Mouse (Mus musculus): ENCODE data around the gene Ranbp6. TPM values are rescaled to one million over a fixed set of nuclear protein-coding genes. Genes with fewer than 3 reads are reported as not detected.

Gene Ranbp6
- total and polyA plus RNA-seq, 2 experiments from 2014 or later, result 39.4 to 47.2 TPM

DNA sequence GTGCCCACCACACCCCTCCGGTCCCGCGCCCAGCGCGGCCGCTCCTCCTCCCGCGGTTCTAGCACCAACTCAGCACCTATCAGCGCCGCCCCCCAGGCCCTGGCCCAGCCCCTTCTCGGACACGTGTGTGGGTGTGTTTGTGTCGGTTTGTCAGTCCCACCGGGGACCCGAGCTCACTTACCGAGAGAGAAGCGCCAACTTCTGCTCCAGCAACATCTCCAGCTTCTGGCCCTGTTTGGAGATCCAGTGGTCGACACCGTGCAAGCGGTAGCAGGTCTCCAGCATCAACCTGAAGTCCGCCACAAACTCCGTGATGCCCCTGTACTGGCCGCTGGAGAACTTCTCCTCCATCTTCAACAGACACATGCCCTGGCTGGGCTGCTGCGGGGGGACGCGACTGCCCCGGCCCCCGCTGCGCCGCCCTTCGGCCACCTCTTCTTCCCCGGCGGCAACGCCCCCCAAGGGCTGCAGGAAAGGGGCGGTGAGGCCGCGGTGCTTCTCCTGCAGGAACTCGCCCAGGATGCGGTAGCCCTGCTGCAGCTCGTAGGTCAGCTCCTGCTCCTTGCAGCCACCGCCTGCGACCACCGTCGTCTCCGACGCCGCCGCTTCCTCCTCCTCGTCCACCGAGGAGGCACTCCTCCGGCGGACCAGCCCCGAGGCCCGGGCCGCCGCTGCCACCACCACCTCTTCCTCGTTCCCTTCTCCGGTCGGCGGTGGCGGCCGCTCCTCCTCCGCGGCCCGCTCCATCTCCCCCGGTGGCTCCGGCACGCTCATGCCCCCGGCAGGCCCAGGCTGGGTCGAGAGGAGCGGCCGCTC is 7.5 kb downstream of the Ranbp6 start:
- peak overlapping the region; percentile 90 for H3K4me2 ChIP-seq (ENCODE audit: low read depth, low read length, poor library complexity, severe bottlenecking)
- WGBS, result 1% methylated on average over 70 of the region's 72 CpGs

GRCm38 (mm10) chr19:29803946-29804345 is 8.8 kb downstream of the Ranbp6 start:
- Histone ChIP-seq H3K27me3 (ENCODE audit: insufficient read depth, low read length) (no peaks in the 10 kb centered on the region), H3K9me3 (ENCODE audit: low read length) (no peaks in the 10 kb centered on the region), H3K36me3 (ENCODE audit: insufficient read depth, low read length) (no peaks in the 10 kb centered on the region; the same call in 1 of the 2 replicates), H3K27ac (ENCODE audit: low read depth, low read length) (no peak overlapping the region), H3K4me2 (ENCODE audit: low read depth, low read length, poor library complexity, severe bottlenecking) (peak overlapping the region; percentile 90), H3K4me1 (ENCODE audit: insufficient read depth, low read length) (0 out of 2 replicates have a peak, but pooled peaks cover 4% of the 10 kb centered on the region), H3K9ac (replicated peaks; ENCODE audit: low read length, poor library complexity, severe bottlenecking) (peak overlapping the region; percentile 29; the same call in 1 of the 2 replicates), H3K4me3 (ENCODE audit: low read depth, low read length) (peak overlapping the region; percentile 91)
- DNase-seq (ENCODE audit: low spot score), result no peak
- TF ChIP-seq CTCF (IDR thresholded peaks at IDR 0.05), result no peak
- ATAC-seq (ENCODE audit: low FRiP score), result no peak
- WGBS, result 33% methylated on average over 3 of the region's 3 CpGs

More for the DNA sequence above, 7.5 kb downstream of the Ranbp6 start:
- peak overlapping the region; percentile 95 for H3K27ac ChIP-seq (ENCODE audit: low read depth, low read length)
- no peak for TF ChIP-seq CTCF (IDR thresholded peaks at IDR 0.05)
- H3K36me3 ChIP-seq (ENCODE audit: insufficient read depth, low read length), result no peaks in the 10 kb centered on the region; the same call in 1 of the 2 replicates
- H3K27me3 ChIP-seq (ENCODE audit: insufficient read depth, low read length), result no peaks in the 10 kb centered on the region
- H3K9ac ChIP-seq (replicated peaks; ENCODE audit: low read length, poor library complexity, severe bottlenecking), result peak overlapping the region; percentile 78
- ATAC-seq (ENCODE audit: low FRiP score) (peak; percentile 35), DNase-seq (ENCODE audit: low spot score) (peak; percentile 60)
- 0 out of 2 replicates have a peak, but pooled peaks cover 10% of the 10 kb centered on the region for H3K4me1 ChIP-seq (ENCODE audit: insufficient read depth, low read length)
- H3K4me3 ChIP-seq (ENCODE audit: low read depth, low read length), result peak overlapping the region; percentile 91
- H3K9me3 ChIP-seq (ENCODE audit: low read length), result no peaks in the 10 kb centered on the region

- Histone ChIP-seq H3K9me3 (ENCODE audit: low read length) (no peaks in the 10 kb centered on the region), H3K36me3 (ENCODE audit: insufficient read depth, low read length) (no peaks in the 10 kb centered on the region), H3K4me3 (ENCODE audit: low read depth, low read length) (no peak overlapping the region), H3K27ac (ENCODE audit: low read depth, low read length) (no peak overlapping the region), H3K9ac (replicated peaks; ENCODE audit: low read length, poor library complexity, severe bottlenecking) (no peak overlapping the region), H3K4me1 (ENCODE audit: insufficient read depth, low read length) (no peaks in the 10 kb centered on the region), H3K4me2 (ENCODE audit: low read depth, low read length, poor library complexity, severe bottlenecking) (no peak overlapping the region), H3K27me3 (ENCODE audit: insufficient read depth, low read length) (no peaks in the 10 kb centered on the region)
- no peak for TF ChIP-seq CTCF (IDR thresholded peaks at IDR 0.05)
- WGBS, result 86% methylated on average over 3 of the region's 3 CpGs
- no peak for ATAC-seq (ENCODE audit: low FRiP score)
- DNase-seq (ENCODE audit: low spot score), result no peak
These were observed 15.4 kb downstream of the Ranbp6 start for GRCm38 (mm10) chr19:29797371-29797770.

DNA sequence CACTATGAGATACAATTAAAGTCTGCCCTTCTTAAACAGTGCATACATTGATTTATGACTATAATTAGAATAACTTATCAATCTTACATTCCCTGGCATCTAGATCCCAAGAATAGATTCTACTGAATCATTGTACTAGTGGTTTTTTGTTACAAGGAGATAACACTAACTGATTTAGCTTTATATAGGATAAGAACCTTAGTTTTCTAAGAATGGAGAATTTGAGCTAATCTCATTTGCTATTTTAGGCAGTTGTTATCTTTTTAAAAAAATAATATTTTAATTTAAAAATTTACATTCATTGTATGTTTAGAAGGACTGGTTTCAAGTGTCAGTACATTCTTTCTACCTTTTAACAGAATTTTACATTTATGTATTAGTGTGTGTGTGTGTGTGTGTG is 24.8 kb downstream of the Ranbp6 start:
- Histone ChIP-seq H3K27me3 (ENCODE audit: insufficient read depth, low read length) (no peaks in the 10 kb centered on the region), H3K4me2 (ENCODE audit: low read depth, low read length, poor library complexity, severe bottlenecking) (no peak overlapping the region), H3K9ac (replicated peaks; ENCODE audit: low read length, poor library complexity, severe bottlenecking) (no peak overlapping the region), H3K4me3 (ENCODE audit: low read depth, low read length) (no peak overlapping the region), H3K4me1 (ENCODE audit: insufficient read depth, low read length) (no peaks in the 10 kb centered on the region), H3K36me3 (ENCODE audit: insufficient read depth, low read length) (peaks cover 5% of the 10 kb centered on the region; the same call in 1 of the 2 replicates), H3K9me3 (ENCODE audit: low read length) (no peaks in the 10 kb centered on the region), H3K27ac (ENCODE audit: low read depth, low read length) (no peak overlapping the region)
- TF ChIP-seq CTCF (IDR thresholded peaks at IDR 0.05), result no peak
- DNase-seq (ENCODE audit: low spot score), result no peak
- ATAC-seq (ENCODE audit: low FRiP score), result no peak

- no peak for TF ChIP-seq CTCF (IDR thresholded peaks at IDR 0.05)
- Histone ChIP-seq H3K36me3 (ENCODE audit: insufficient read depth, low read length) (peaks cover 5% of the 10 kb centered on the region; the same call in 1 of the 2 replicates), H3K4me2 (ENCODE audit: low read depth, low read length, poor library complexity, severe bottlenecking) (no peak overlapping the region), H3K4me1 (ENCODE audit: insufficient read depth, low read length) (no peaks in the 10 kb centered on the region), H3K27me3 (ENCODE audit: insufficient read depth, low read length) (no peaks in the 10 kb centered on the region), H3K9me3 (ENCODE audit: low read length) (no peaks in the 10 kb centered on the region), H3K27ac (ENCODE audit: low read depth, low read length) (no peak overlapping the region), H3K9ac (replicated peaks; ENCODE audit: low read length, poor library complexity, severe bottlenecking) (no peak overlapping the region), H3K4me3 (ENCODE audit: low read depth, low read length) (no peak overlapping the region)
- ATAC-seq (ENCODE audit: low FRiP score) (no peak), DNase-seq (ENCODE audit: low spot score) (no peak)
- WGBS, result 94% methylated on average over 2 of the region's 2 CpGs
These were observed 29.9 kb downstream of the Ranbp6 start for GRCm38 (mm10) chr19:29782914-29783313.

Other genes with a start within 250 kb of the Ranbp6 start
- gene Ermp1, start 164.6 kb downstream of the Ranbp6 start, total RNA-seq (2014; rRNA removed), result 15.8 and 27.6 TPM in 2 replicates
- gene Ermp1, start 164.6 kb downstream of the Ranbp6 start, polyA plus RNA-seq (2015; fragmentation: Nextera tagmentation; extraction: Ambion mirVana), result 7.7 and 9.6 TPM in 2 replicates
- not detected in 2 replicates for gene Mlana, start 115.2 kb downstream of the Ranbp6 start, total RNA-seq (2014; rRNA removed)
- not detected in 2 replicates for gene Mlana, start 115.2 kb downstream of the Ranbp6 start, polyA plus RNA-seq (2015; fragmentation: Nextera tagmentation; extraction: Ambion mirVana)
- 27.0 and 27.5 TPM in 2 replicates for gene 9930021J03Rik, start 7.0 kb downstream of the Ranbp6 start, total RNA-seq (2014; rRNA removed)
- gene 9930021J03Rik, start 7.0 kb downstream of the Ranbp6 start, polyA plus RNA-seq (2015; fragmentation: Nextera tagmentation; extraction: Ambion mirVana), result 5.1 and 6.3 TPM in 2 replicates
- 5.6 and 8.7 TPM in 2 replicates for gene Il33, start 112.1 kb upstream of the Ranbp6 start, total RNA-seq (2014; rRNA removed)
- gene Il33, start 112.1 kb upstream of the Ranbp6 start, polyA plus RNA-seq (2015; fragmentation: Nextera tagmentation; extraction: Ambion mirVana), result 6.2 and 6.4 TPM in 2 replicates
- not detected in 2 replicates for gene Trpd52l3, start 190.8 kb upstream of the Ranbp6 start, total RNA-seq (2014; rRNA removed)
- not detected in 2 replicates for gene Trpd52l3, start 190.8 kb upstream of the Ranbp6 start, polyA plus RNA-seq (2015; fragmentation: Nextera tagmentation; extraction: Ambion mirVana)
- 74.4 and 77.7 TPM in 2 replicates for gene Uhrf2, start 217.5 kb upstream of the Ranbp6 start, total RNA-seq (2014; rRNA removed)
- gene Uhrf2, start 217.5 kb upstream of the Ranbp6 start, polyA plus RNA-seq (2015; fragmentation: Nextera tagmentation; extraction: Ambion mirVana), result 24.0 and 29.7 TPM in 2 replicates

Measured in midbrain, postnatal 0 days (tissue).